Mouse (Mus musculus) stomach, postnatal 0 days (tissue): ENCODE results near the gene Aipl1. TPM values are rescaled to one million over a fixed set of nuclear protein-coding genes. Genes with fewer than 3 reads are reported as not detected.

ENCODE experiments used
- ATAC-seq: fragments of 200-750 bp; cut with Nextera tagmentation; 2 replicates; pipeline ENCODE4 v1.8.0; 2017; ENCODE audit not compliant: low FRiP score, low TSS enrichment
- DNase-seq: peaks from one replicate; pipeline ENCODE4 v3.0.0-alpha.2; 2016; ENCODE audit warnings: low spot score
- H3K27ac ChIP-seq: fragments of 300-500 bp; sonication (generic); replicated peaks from 2 replicates; pipeline ENCODE4 v1.5.1; 2014; ENCODE audit warnings: mild to moderate bottlenecking, control low read depth
- H3K27me3 ChIP-seq: fragments of 300-500 bp; sonication (generic); 2 replicates; pipeline ENCODE4 v1.6.1; 2014; ENCODE audit warnings: low read length; ENCODE audit not compliant: control insufficient read depth, insufficient read depth
- H3K36me3 ChIP-seq: fragments of 300-500 bp; sonication (generic); 2 replicates; pipeline ENCODE4 v1.6.1; 2014; ENCODE audit warnings: low read length, mixed read lengths; ENCODE audit not compliant: control insufficient read depth, insufficient read depth
- H3K4me1 ChIP-seq: fragments of 300-500 bp; sonication (generic); replicated peaks from 2 replicates; pipeline ENCODE4 v1.6.1; 2014; ENCODE audit warnings: antibody characterized with exemption; ENCODE audit not compliant: control insufficient read depth, insufficient read depth
- H3K4me2 ChIP-seq: fragments of 300-500 bp; sonication (generic); replicated peaks from 2 replicates; pipeline ENCODE4 v1.6.1; 2014; ENCODE audit warnings: low read depth, mild to moderate bottlenecking, control low read depth, moderate library complexity
- H3K4me3 ChIP-seq: fragments of 300-500 bp; sonication (generic); 2 replicates; pipeline ENCODE4 v1.5.1; 2014; ENCODE audit warnings: low read depth, low read length, control low read depth
- H3K9ac ChIP-seq: fragments of 300-500 bp; sonication (generic); 2 replicates; pipeline ENCODE4 v1.6.1; 2014; ENCODE audit warnings: mild to moderate bottlenecking, low read length, control low read depth, mixed read lengths
- H3K9me3 ChIP-seq: fragments of 300-500 bp; sonication (generic); 2 replicates; pipeline ENCODE4 v1.6.1; 2016; ENCODE audit warnings: low read length; ENCODE audit not compliant: control insufficient read depth
- CTCF ChIP-seq: IDR thresholded peaks from 2 replicates; pipeline ENCODE4 v1.5.1; 2016; ENCODE audit warnings: antibody characterized with exemption, low read depth, mild to moderate bottlenecking, moderate library complexity
- EP300 ChIP-seq: optimal IDR thresholded peaks from 2 replicates; pipeline ENCODE3; 2016; ENCODE audit warnings: antibody characterized with exemption
- WGBS: fragments of 180-500 bp; shearing (Covaris S2); extraction: QIAGEN DNeasy Blood & Tissue Kit; methylation state at CpG from one replicate; pipeline ENCODE4 v1.1.7; 2014; 5-methylcytosine and 5-hydroxymethylcytosine counted together
- polyA plus RNA-seq: library from polyadenylated mRNA; unstranded; fragments of >200 nt; fragmentation: Nextera tagmentation; extraction: Ambion mirVana; gene quantifications from 2 replicates; pipeline ENCODE4 v1.2.1, GENCODE M21; 2015

The Aipl1 gene
- polyA plus RNA-seq, 1 experiment from 2014 or later, result 0.16 TPM

DNA sequence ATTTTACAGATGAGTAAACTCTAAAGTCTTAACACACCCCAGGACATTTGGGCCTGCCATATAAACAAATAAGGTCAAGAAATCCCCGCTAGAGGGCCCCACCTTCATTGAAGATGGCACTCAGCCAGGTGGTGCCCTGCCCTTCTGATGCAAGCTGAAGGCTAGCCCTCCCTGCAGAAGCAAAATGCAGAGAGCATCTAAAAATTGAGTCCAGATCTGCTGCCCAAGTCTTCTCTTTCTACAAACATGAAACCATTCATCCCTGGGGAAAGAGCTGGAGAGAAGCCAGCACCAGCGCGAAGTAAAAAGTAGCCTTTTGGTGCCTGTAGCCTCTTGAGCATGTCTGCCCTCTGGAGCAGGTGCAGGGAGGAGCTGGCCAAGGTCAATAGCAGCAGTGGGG lies 40.7 kb upstream of the Aipl1 start:
- no peaks in the 10 kb centered on the region for H3K36me3 ChIP-seq
- ATAC-seq (no peak), DNase-seq (no peak)
- H3K4me3 ChIP-seq, result no peak overlapping the region
- no peak overlapping the region for H3K9ac ChIP-seq
- H3K27ac ChIP-seq, result no peak overlapping the region
- whole genome bisulfite sequencing, result 52% methylated on average over 3 of the region's 3 CpGs
- H3K4me2 ChIP-seq, result no peak overlapping the region
- H3K9me3 ChIP-seq, result no peaks in the 10 kb centered on the region
- no peaks in the 10 kb centered on the region for H3K4me1 ChIP-seq
- H3K27me3 ChIP-seq, result no peaks in the 10 kb centered on the region
- TF ChIP-seq EP300 (no peak), CTCF (peak; percentile 11; the same call in 1 of the 2 replicates)

DNA sequence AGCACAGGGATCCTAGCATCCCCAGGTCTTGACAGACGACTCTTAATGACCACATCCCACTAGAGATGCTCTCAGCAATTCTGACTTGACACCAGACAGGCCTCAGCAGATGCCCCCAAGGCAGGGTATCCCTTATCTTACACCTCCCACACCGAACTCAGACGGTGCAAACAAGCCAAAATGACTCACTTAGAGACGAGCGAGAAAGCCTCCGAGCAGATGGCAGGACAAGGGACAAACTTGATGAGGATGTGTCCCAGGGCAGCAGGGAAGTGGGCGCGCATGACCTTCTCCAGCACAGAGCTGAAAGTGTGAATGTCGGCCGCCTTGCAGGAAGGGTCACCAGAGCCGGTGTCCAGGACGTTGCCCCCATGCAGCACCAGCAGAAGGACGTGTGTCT lies 36.9 kb upstream of the Aipl1 start:
- TF ChIP-seq EP300, result no peak
- no peak for TF ChIP-seq CTCF
- no peaks in the 10 kb centered on the region for H3K27me3 ChIP-seq
- no peaks in the 10 kb centered on the region for H3K9me3 ChIP-seq
- H3K36me3 ChIP-seq, result no peaks in the 10 kb centered on the region
- no peak overlapping the region for H3K27ac ChIP-seq
- H3K4me1 ChIP-seq, result no peaks in the 10 kb centered on the region
- H3K4me3 ChIP-seq, result no peak overlapping the region
- 65% methylated on average over 13 of the region's 13 CpGs for WGBS
- no peak overlapping the region for H3K9ac ChIP-seq
- H3K4me2 ChIP-seq, result no peak overlapping the region
- DNase-seq (no peak), ATAC-seq (no peak)

DNA sequence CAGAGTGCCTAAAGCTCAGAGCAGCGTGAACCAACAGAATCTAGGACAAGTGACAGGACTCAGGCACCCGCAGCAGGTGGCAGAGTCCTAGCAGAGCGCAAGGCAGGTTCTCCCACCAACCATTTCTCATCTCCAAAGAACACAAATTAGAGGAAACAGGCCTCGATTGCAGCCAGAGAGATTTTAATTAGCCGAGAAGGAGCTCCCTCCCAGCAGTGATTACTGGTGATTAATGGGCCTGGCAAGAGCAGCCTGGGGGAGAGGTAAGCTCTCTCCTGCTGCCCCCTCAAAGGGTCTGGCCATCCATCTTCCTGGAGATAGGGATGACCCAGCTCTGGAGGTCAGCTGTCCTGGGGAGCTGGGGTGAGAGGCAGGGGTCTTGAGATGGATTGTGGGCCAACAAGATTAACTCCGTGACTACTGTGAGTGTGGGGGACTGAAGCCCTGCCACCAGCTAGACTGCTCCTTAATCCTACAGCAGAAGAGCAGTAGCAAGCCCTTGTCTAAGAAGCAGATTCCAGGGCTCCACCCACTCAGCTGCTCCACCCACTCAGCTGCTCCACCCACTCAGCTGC lies 35.1 kb upstream of the Aipl1 start:
- Histone ChIP-seq H3K27ac (no peak overlapping the region), H3K36me3 (no peaks in the 10 kb centered on the region), H3K27me3 (no peaks in the 10 kb centered on the region), H3K9ac (no peak overlapping the region), H3K4me1 (no peaks in the 10 kb centered on the region), H3K4me3 (no peak overlapping the region), H3K4me2 (no peak overlapping the region), H3K9me3 (no peaks in the 10 kb centered on the region)
- TF ChIP-seq EP300 (no peak), CTCF (no peak)
- no peak for DNase-seq
- WGBS, result 29% methylated on average over 6 of the region's 6 CpGs
- no peak for ATAC-seq

DNA sequence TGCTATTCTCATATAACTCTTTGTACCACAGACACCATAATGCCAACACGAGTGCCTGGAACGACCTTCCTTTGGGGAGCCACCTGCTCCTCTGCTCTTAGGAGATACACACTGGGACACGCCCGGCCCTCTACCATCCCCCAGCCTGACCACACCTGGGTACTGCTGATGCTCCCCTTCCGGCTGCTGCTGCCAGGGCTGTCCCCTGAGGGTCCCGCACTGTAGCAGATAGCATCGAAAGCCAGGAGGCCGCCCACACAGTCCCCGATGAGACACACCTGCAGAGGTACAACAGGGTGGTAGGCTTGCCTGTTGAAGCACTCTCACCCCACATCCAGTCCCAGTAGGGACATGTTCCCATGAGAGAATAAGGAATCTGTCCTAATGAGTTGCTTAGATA lies 33.4 kb upstream of the Aipl1 start:
- Histone ChIP-seq H3K9ac (no peak overlapping the region), H3K9me3 (no peaks in the 10 kb centered on the region), H3K4me1 (no peaks in the 10 kb centered on the region), H3K4me2 (no peak overlapping the region), H3K27me3 (no peaks in the 10 kb centered on the region), H3K27ac (no peak overlapping the region), H3K4me3 (no peak overlapping the region), H3K36me3 (no peaks in the 10 kb centered on the region)
- TF ChIP-seq CTCF (no peak), EP300 (no peak)
- ATAC-seq (no peak), DNase-seq (no peak)
- 80% methylated on average over 9 of the region's 9 CpGs for WGBS

DNA sequence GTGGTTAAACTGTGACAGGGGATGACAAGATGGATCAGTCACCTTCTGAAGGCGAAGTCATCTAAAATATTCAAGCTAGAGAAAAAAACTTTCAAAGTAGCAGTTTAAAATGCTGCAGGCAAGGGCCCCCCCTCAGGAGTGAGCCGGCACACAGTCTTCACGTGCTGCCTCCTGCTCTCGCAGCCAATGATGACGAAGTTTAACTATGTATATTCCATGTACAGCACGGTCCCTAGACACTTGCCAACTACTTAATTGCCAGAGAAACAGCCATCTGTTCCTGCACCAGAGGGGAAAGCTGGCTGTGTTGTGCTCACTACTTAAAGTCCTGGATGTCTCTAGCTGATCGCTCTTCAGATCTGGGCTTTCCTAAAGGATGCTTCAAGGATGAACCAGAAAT lies 30.7 kb upstream of the Aipl1 start:
- no peaks in the 10 kb centered on the region for H3K4me1 ChIP-seq
- TF ChIP-seq EP300 (no peak), CTCF (no peak)
- no peak for ATAC-seq
- H3K4me3 ChIP-seq, result no peak overlapping the region
- no peak overlapping the region for H3K27ac ChIP-seq
- no peak for DNase-seq
- H3K4me2 ChIP-seq, result no peak overlapping the region
- no peak overlapping the region for H3K9ac ChIP-seq
- no peaks in the 10 kb centered on the region for H3K27me3 ChIP-seq
- WGBS, result 58% methylated on average over 7 of the region's 7 CpGs
- no peaks in the 10 kb centered on the region for H3K36me3 ChIP-seq
- no peaks in the 10 kb centered on the region for H3K9me3 ChIP-seq

DNA sequence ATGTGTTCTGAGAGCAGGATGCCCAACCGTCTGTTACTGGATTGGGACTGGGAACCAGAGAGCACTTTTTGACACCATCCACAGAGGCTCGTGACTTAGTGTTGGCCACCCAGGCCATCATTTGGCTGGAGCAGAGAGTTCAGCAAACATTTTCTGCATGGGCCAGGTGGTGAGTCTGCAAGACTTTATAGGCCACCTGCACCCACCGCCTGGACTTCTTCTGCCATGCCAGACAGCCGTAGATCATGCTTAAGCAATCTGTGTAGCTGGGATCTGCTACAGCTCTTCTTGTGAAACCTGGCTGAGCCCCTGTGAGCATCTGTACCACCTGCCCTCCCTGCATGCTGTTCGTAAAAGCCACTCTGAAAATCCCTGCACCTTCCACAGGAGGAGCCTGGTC lies 30.0 kb upstream of the Aipl1 start:
- TF ChIP-seq EP300 (no peak), CTCF (no peak)

More for the DNA sequence above, 30.0 kb upstream of the Aipl1 start:
- Histone ChIP-seq H3K9me3 (no peaks in the 10 kb centered on the region), H3K27me3 (no peaks in the 10 kb centered on the region), H3K4me2 (no peak overlapping the region), H3K36me3 (no peaks in the 10 kb centered on the region), H3K27ac (no peak overlapping the region), H3K4me3 (no peak overlapping the region), H3K9ac (no peak overlapping the region), H3K4me1 (no peaks in the 10 kb centered on the region)
- DNase-seq, result no peak
- 75% methylated on average over 5 of the region's 5 CpGs for WGBS
- no peak for ATAC-seq
